Mouse (Mus musculus): Measurements from ENCODE around the gene Bmp6. TPM values are rescaled to one million over a fixed set of nuclear protein-coding genes. Genes with fewer than 3 reads are reported as not detected.
A peak's percentile ranks its signal among the peaks of the same experiment; 100 is the strongest.

Bmp6 gene
- polyA plus RNA-seq, 1 experiment = 2.4 TPM

DNA sequence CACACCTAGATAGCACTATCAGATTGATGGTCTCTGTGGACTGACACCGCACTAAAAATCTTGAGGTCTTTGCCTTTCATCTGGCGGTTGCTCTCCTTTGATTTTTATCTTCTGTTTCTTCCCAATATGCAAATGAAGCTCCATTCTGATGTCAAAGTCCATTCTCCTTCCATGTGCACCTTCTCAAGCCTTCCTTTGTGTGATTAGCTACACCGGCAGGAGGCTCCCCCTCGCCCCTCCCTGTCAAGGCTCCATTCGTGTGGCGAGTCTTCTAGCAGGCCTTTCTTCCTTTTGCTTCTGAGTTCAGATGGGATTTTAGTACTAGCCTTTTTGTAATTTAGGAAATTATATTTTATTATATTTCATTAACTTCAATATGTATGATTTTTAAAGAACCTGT lies 80.4 kb downstream of the Bmp6 start:
- Histone ChIP-seq H3K4me3 (ENCODE audit: control insufficient read depth, low read depth, low read length) (no peak overlapping the region), H3K27me3 (ENCODE audit: control insufficient read depth, insufficient read depth, low read length) (no peaks in the 10 kb centered on the region), H3K36me3 (ENCODE audit: control insufficient read depth, insufficient read depth, low read length) (no peaks in the 10 kb centered on the region), H3K27ac (ENCODE audit: control insufficient read depth, insufficient read depth, low read depth, low read length) (no peak overlapping the region), H3K4me1 (ENCODE audit: control insufficient read depth, insufficient read depth, low read length) (no peaks in the 10 kb centered on the region)
- TF ChIP-seq POLR2A (IDR thresholded peaks at IDR 0.05; ENCODE audit: control insufficient read depth, low read depth, low read length) = no peak
- no peak for TF ChIP-seq CTCF (IDR thresholded peaks at IDR 0.05; ENCODE audit: control insufficient read depth, insufficient read depth, insufficient replicate concordance, low read depth, low read length)

- no peaks in the 10 kb centered on the region for H3K36me3 ChIP-seq (ENCODE audit: control insufficient read depth, insufficient read depth, low read length)
- no peak overlapping the region for H3K27ac ChIP-seq (ENCODE audit: control insufficient read depth, insufficient read depth, low read depth, low read length)
- H3K4me1 ChIP-seq (ENCODE audit: control insufficient read depth, insufficient read depth, low read length) = no peaks in the 10 kb centered on the region
- no peaks in the 10 kb centered on the region for H3K27me3 ChIP-seq (ENCODE audit: control insufficient read depth, insufficient read depth, low read length)
- no peak overlapping the region for H3K4me3 ChIP-seq (ENCODE audit: control insufficient read depth, low read depth, low read length)
- TF ChIP-seq POLR2A (IDR thresholded peaks at IDR 0.05; ENCODE audit: control insufficient read depth, low read depth, low read length) (no peak), CTCF (IDR thresholded peaks at IDR 0.05; ENCODE audit: control insufficient read depth, insufficient read depth, insufficient replicate concordance, low read depth, low read length) (no peak)
Observed at GRCm38 (mm10) chr13:38429671-38430070, 84.8 kb downstream of the Bmp6 start.

GRCm38 (mm10) chr13:38430075-38430474 lies 85.2 kb downstream of the Bmp6 start:
- H3K27me3 ChIP-seq (ENCODE audit: control insufficient read depth, insufficient read depth, low read length) = no peaks in the 10 kb centered on the region
- H3K4me1 ChIP-seq (ENCODE audit: control insufficient read depth, insufficient read depth, low read length) = no peaks in the 10 kb centered on the region
- H3K4me3 ChIP-seq (ENCODE audit: control insufficient read depth, low read depth, low read length) = no peak overlapping the region
- TF ChIP-seq POLR2A (IDR thresholded peaks at IDR 0.05; ENCODE audit: control insufficient read depth, low read depth, low read length) (no peak), CTCF (IDR thresholded peaks at IDR 0.05; ENCODE audit: control insufficient read depth, insufficient read depth, insufficient replicate concordance, low read depth, low read length) (no peak)
- H3K36me3 ChIP-seq (ENCODE audit: control insufficient read depth, insufficient read depth, low read length) = no peaks in the 10 kb centered on the region
- H3K27ac ChIP-seq (ENCODE audit: control insufficient read depth, insufficient read depth, low read depth, low read length) = no peak overlapping the region

DNA sequence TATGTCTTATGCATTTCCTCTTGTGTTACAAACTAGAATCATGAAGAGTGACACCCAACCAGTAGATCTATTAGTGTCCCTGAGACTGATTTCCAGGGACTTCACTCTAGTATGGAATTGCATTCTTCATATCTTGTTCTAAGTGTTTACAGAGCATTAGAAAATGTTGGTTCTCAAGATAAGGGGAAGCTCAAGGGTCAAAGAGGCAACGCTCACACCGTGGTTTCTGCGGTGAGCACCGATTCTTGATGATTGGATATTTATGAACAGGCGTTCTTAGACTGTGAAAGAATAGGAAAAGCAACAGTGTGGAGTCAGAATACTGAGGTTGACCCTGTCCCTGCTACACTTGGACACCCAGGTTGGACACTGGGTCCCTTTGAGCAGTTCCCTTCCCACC lies 89.9 kb downstream of the Bmp6 start:
- H3K27ac ChIP-seq (ENCODE audit: control insufficient read depth, insufficient read depth, low read depth, low read length) = no peak overlapping the region
- H3K27me3 ChIP-seq (ENCODE audit: control insufficient read depth, insufficient read depth, low read length) = no peaks in the 10 kb centered on the region
- H3K4me1 ChIP-seq (ENCODE audit: control insufficient read depth, insufficient read depth, low read length) = no peaks in the 10 kb centered on the region
- TF ChIP-seq CTCF (IDR thresholded peaks at IDR 0.05; ENCODE audit: control insufficient read depth, insufficient read depth, insufficient replicate concordance, low read depth, low read length) (no peak), POLR2A (IDR thresholded peaks at IDR 0.05; ENCODE audit: control insufficient read depth, low read depth, low read length) (no peak)
- H3K36me3 ChIP-seq (ENCODE audit: control insufficient read depth, insufficient read depth, low read length) = no peaks in the 10 kb centered on the region
- H3K4me3 ChIP-seq (ENCODE audit: control insufficient read depth, low read depth, low read length) = no peak overlapping the region

GRCm38 (mm10) chr13:38437930-38438329 lies 93.0 kb downstream of the Bmp6 start:
- no peaks in the 10 kb centered on the region for H3K4me1 ChIP-seq (ENCODE audit: control insufficient read depth, insufficient read depth, low read length)
- no peak overlapping the region for H3K4me3 ChIP-seq (ENCODE audit: control insufficient read depth, low read depth, low read length)
- no peak overlapping the region for H3K27ac ChIP-seq (ENCODE audit: control insufficient read depth, insufficient read depth, low read depth, low read length)
- H3K27me3 ChIP-seq (ENCODE audit: control insufficient read depth, insufficient read depth, low read length) = no peaks in the 10 kb centered on the region
- TF ChIP-seq CTCF (IDR thresholded peaks at IDR 0.05; ENCODE audit: control insufficient read depth, insufficient read depth, insufficient replicate concordance, low read depth, low read length) = peak; percentile 47; the same call in 1 of the 2 replicates
- TF ChIP-seq POLR2A (IDR thresholded peaks at IDR 0.05; ENCODE audit: control insufficient read depth, low read depth, low read length) = no peak
- no peaks in the 10 kb centered on the region for H3K36me3 ChIP-seq (ENCODE audit: control insufficient read depth, insufficient read depth, low read length)

DNA sequence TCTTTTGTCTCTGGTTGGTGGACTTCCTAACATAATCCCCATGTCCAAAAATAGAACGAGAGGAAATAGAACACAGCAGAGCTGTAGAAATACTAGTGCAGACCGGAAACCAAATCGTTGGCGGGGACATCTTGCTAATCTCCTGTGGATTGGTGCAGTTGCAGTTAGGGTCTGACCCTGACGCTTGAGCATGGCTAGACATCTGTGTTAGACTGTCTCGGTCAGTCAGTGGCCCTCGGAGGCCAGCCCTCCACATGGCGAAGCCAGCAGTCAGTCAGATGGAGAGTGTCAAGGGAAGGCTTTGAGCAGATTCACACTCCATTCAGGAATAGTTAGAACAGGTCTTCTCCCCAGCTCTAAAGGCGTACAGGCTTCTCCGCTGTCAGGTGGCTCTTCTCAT lies 95.3 kb downstream of the Bmp6 start:
- H3K4me3 ChIP-seq (ENCODE audit: control insufficient read depth, low read depth, low read length) = no peak overlapping the region
- H3K27me3 ChIP-seq (ENCODE audit: control insufficient read depth, insufficient read depth, low read length) = no peaks in the 10 kb centered on the region
- H3K4me1 ChIP-seq (ENCODE audit: control insufficient read depth, insufficient read depth, low read length) = no peaks in the 10 kb centered on the region
- TF ChIP-seq POLR2A (IDR thresholded peaks at IDR 0.05; ENCODE audit: control insufficient read depth, low read depth, low read length) = no peak
- no peak for TF ChIP-seq CTCF (IDR thresholded peaks at IDR 0.05; ENCODE audit: control insufficient read depth, insufficient read depth, insufficient replicate concordance, low read depth, low read length)
- H3K27ac ChIP-seq (ENCODE audit: control insufficient read depth, insufficient read depth, low read depth, low read length) = no peak overlapping the region
- no peaks in the 10 kb centered on the region for H3K36me3 ChIP-seq (ENCODE audit: control insufficient read depth, insufficient read depth, low read length)

- Histone ChIP-seq H3K4me3 (ENCODE audit: control insufficient read depth, low read depth, low read length) (no peak overlapping the region), H3K27ac (ENCODE audit: control insufficient read depth, insufficient read depth, low read depth, low read length) (no peak overlapping the region), H3K4me1 (ENCODE audit: control insufficient read depth, insufficient read depth, low read length) (peaks cover 10% of the 10 kb centered on the region), H3K27me3 (ENCODE audit: control insufficient read depth, insufficient read depth, low read length) (no peaks in the 10 kb centered on the region), H3K36me3 (ENCODE audit: control insufficient read depth, insufficient read depth, low read length) (no peaks in the 10 kb centered on the region)
- TF ChIP-seq CTCF (IDR thresholded peaks at IDR 0.05; ENCODE audit: control insufficient read depth, insufficient read depth, insufficient replicate concordance, low read depth, low read length) (no peak), POLR2A (IDR thresholded peaks at IDR 0.05; ENCODE audit: control insufficient read depth, low read depth, low read length) (no peak)
Observed at GRCm38 (mm10) chr13:38448516-38449015, 103.7 kb downstream of the Bmp6 start.

Data from testis, adult 2 months (tissue).